Mouse (Mus musculus): ENCODE results near the gene Slc25a17. TPM values are rescaled to one million over a fixed set of nuclear protein-coding genes. Genes with fewer than 3 reads are reported as not detected.

Slc25a17 gene
- total and polyA plus RNA-seq, 3 experiments, result 2.2 to 58.2 (median 50.9) TPM

DNA sequence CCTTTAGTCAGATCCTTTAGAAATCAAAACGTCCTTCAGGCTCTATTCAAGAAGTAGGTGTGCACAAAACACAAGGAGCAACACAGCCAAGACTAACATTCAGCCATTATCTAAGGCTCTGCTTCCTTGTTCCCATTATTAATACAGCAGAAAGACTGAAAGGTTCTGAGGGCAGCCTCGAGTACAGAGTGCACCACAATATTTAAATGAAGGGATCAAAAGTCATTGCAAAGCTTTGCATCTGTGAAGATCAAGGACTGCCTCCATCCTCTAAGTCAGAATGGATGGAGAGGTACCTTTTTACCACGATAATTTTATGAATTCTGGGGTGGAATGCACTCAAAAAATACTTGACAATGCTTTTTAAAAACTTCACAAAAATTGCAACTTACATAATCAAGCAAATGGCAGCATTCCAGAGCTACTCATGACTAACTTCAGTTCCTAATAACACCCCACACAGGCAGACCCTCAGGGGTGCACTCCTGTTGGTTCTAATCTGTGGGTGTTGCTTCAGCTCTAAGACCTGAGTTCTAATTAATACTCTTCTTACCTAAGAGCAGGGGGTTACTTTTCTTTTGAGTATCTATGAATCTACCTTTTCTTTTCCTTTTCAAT is 29.7 kb downstream of the Slc25a17 start:
- Histone ChIP-seq H3K9me3 (replicated peaks) (no peaks in the 10 kb centered on the region), H3K4me3 (ENCODE audit: low read depth, low read length) (no peak overlapping the region), H3K27me3 (ENCODE audit: insufficient read depth, low read length) (no peaks in the 10 kb centered on the region), H3K4me1 (ENCODE audit: insufficient read depth, low read depth, low read length) (no peaks in the 10 kb centered on the region), H3K36me3 (replicated peaks) (peaks cover 93% of the 10 kb centered on the region)
- no peak for TF ChIP-seq GATA2 (IDR thresholded peaks at IDR 0.05; ENCODE audit: borderline replicate concordance, low read depth, low read length)
- no peak for TF ChIP-seq GATA1 (IDR thresholded peaks at IDR 0.05; ENCODE audit: borderline replicate concordance, low read length)
- no peak for TF ChIP-seq CTCF (IDR thresholded peaks at IDR 0.05; ENCODE audit: low read depth, low read length)
- TF ChIP-seq POLR2AphosphoS5 (IDR thresholded peaks at IDR 0.05; ENCODE audit: insufficient replicate concordance, low read depth, low read length), result no peak
- TF ChIP-seq TAL1 (conservative IDR thresholded peaks at IDR 0.05; ENCODE audit: low read depth, low read length), result no peak
- ATAC-seq (ENCODE audit: extremely low read depth, insufficient number of reproducible peaks, low FRiP score, poor library complexity, severe bottlenecking) (no peak), DNase-seq (ENCODE audit: low spot score) (no peak)

DNA sequence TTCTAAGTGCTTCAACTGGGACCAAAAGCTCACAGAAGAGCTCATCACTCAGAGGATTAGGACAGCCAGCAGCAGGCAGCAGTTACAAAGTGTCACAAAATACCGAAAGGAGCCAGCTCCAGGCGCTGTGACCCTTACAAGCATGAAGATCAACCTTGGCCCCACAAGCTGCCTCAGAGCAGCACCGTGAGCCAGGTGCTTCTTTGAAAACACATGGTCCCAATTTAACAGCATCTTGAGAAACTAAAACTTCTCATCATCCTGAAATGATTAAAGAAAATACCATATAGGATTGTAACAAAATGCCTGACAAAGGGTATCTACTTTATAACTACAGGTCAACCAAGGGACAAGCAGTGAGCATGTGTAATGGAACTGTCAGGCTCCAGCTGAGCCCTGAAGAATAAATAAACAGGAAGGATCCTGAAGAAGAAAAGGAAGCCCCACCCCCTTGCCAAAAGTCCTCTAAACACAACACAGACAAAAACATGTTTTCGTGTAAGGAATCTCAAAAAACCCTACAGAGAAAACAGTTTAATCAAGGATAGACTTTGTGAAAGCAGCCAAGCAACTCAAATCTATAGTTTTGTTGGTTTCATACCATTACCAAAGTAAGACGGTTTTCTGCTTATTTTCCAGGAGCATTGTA is 30.8 kb downstream of the Slc25a17 start:
- Histone ChIP-seq H3K9me3 (replicated peaks) (no peaks in the 10 kb centered on the region), H3K27me3 (ENCODE audit: insufficient read depth, low read length) (no peaks in the 10 kb centered on the region), H3K4me1 (ENCODE audit: insufficient read depth, low read depth, low read length) (no peaks in the 10 kb centered on the region), H3K4me3 (ENCODE audit: low read depth, low read length) (no peak overlapping the region), H3K36me3 (replicated peaks) (peaks cover 92% of the 10 kb centered on the region)
- TF ChIP-seq GATA1 (IDR thresholded peaks at IDR 0.05; ENCODE audit: borderline replicate concordance, low read length) (no peak), CTCF (IDR thresholded peaks at IDR 0.05; ENCODE audit: low read depth, low read length) (no peak), POLR2AphosphoS5 (IDR thresholded peaks at IDR 0.05; ENCODE audit: insufficient replicate concordance, low read depth, low read length) (no peak), GATA2 (IDR thresholded peaks at IDR 0.05; ENCODE audit: borderline replicate concordance, low read depth, low read length) (no peak), TAL1 (conservative IDR thresholded peaks at IDR 0.05; ENCODE audit: low read depth, low read length) (no peak)
- ATAC-seq (ENCODE audit: extremely low read depth, insufficient number of reproducible peaks, low FRiP score, poor library complexity, severe bottlenecking) (no peak), DNase-seq (ENCODE audit: low spot score) (no peak)

DNA sequence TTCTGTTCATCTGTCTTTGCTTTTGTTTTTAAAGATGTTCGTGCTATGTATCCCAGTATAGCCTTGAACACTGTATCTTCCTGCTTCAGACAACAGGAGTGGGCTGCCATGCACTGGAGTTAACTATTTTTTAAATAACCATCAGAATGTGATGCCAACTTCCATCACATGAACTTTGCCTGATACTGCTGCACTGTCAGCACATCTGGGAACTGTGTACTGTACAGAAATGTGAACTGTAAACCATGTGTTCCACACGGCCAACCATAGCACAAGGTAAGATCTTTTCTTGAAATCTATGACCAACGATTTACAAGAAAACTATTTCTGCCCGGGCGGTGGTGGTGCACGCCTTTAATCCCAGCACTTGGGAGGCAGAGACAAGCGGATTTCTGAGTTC is 33.1 kb downstream of the Slc25a17 start:
- ATAC-seq (ENCODE audit: extremely low read depth, insufficient number of reproducible peaks, low FRiP score, poor library complexity, severe bottlenecking), result no peak
- no peaks in the 10 kb centered on the region for H3K27me3 ChIP-seq (ENCODE audit: insufficient read depth, low read length)
- no peak overlapping the region for H3K4me3 ChIP-seq (ENCODE audit: low read depth, low read length)
- DNase-seq (ENCODE audit: low spot score), result no peak
- TF ChIP-seq GATA1 (IDR thresholded peaks at IDR 0.05; ENCODE audit: borderline replicate concordance, low read length) (no peak), GATA2 (IDR thresholded peaks at IDR 0.05; ENCODE audit: borderline replicate concordance, low read depth, low read length) (no peak), TAL1 (conservative IDR thresholded peaks at IDR 0.05; ENCODE audit: low read depth, low read length) (no peak), CTCF (IDR thresholded peaks at IDR 0.05; ENCODE audit: low read depth, low read length) (no peak), POLR2AphosphoS5 (IDR thresholded peaks at IDR 0.05; ENCODE audit: insufficient replicate concordance, low read depth, low read length) (no peak)
- peaks cover 87% of the 10 kb centered on the region for H3K36me3 ChIP-seq (replicated peaks)
- H3K4me1 ChIP-seq (ENCODE audit: insufficient read depth, low read depth, low read length), result no peaks in the 10 kb centered on the region
- H3K9me3 ChIP-seq (replicated peaks), result no peaks in the 10 kb centered on the region

DNA sequence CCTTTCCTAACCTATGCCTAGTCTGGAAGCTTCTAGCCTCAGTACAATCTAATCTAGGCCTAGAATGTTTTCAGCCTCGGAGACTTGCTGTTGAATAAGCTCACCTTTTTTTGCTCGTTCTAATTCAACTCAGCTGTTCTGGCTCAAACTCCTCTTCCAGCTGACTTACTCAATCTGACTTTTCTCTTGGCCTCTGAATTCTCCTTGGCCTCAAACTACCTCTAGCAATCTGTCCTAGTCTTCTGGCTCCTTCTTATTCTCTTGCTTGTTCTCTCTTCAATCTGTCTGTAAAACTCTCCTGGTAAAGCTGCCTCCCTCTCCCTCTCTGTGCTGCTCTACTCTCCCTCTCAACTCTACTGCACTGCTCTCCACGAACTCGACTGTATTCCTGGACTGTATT is 35.6 kb downstream of the Slc25a17 start:
- Histone ChIP-seq H3K27me3 (ENCODE audit: insufficient read depth, low read length) (no peaks in the 10 kb centered on the region), H3K9me3 (replicated peaks) (no peaks in the 10 kb centered on the region), H3K4me1 (ENCODE audit: insufficient read depth, low read depth, low read length) (no peaks in the 10 kb centered on the region), H3K36me3 (replicated peaks) (peaks cover 87% of the 10 kb centered on the region), H3K4me3 (ENCODE audit: low read depth, low read length) (no peak overlapping the region)
- ATAC-seq (ENCODE audit: extremely low read depth, insufficient number of reproducible peaks, low FRiP score, poor library complexity, severe bottlenecking), result no peak
- TF ChIP-seq GATA1 (IDR thresholded peaks at IDR 0.05; ENCODE audit: borderline replicate concordance, low read length), result no peak
- no peak for TF ChIP-seq TAL1 (conservative IDR thresholded peaks at IDR 0.05; ENCODE audit: low read depth, low read length)
- TF ChIP-seq GATA2 (IDR thresholded peaks at IDR 0.05; ENCODE audit: borderline replicate concordance, low read depth, low read length), result no peak
- TF ChIP-seq CTCF (IDR thresholded peaks at IDR 0.05; ENCODE audit: low read depth, low read length), result no peak
- TF ChIP-seq POLR2AphosphoS5 (IDR thresholded peaks at IDR 0.05; ENCODE audit: insufficient replicate concordance, low read depth, low read length), result no peak
- no peak for DNase-seq (ENCODE audit: low spot score)

DNA sequence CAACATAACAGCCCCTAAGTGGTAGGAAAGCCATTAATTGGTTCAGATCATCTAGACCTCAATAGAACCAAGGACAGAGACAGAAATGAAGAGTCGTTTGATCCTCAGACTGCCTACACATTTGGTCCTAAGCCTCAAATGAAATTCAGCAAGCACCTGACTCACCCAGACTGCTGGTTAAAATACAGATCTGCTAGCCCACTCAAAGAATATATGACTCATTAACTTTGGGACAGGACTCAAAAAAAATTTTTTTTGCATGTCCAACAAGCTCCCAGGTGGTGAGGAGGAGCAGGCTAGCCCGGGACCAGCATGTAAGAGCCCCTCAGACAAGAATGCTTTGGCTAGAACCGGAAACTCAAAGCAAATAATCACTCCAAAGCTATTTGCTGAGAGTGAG is 40.5 kb downstream of the Slc25a17 start:
- TF ChIP-seq GATA2 (IDR thresholded peaks at IDR 0.05; ENCODE audit: borderline replicate concordance, low read depth, low read length) (no peak), TAL1 (conservative IDR thresholded peaks at IDR 0.05; ENCODE audit: low read depth, low read length) (no peak), CTCF (IDR thresholded peaks at IDR 0.05; ENCODE audit: low read depth, low read length) (no peak), POLR2AphosphoS5 (IDR thresholded peaks at IDR 0.05; ENCODE audit: insufficient replicate concordance, low read depth, low read length) (no peak), GATA1 (IDR thresholded peaks at IDR 0.05; ENCODE audit: borderline replicate concordance, low read length) (no peak)
- H3K36me3 ChIP-seq (replicated peaks), result peaks cover 84% of the 10 kb centered on the region
- no peaks in the 10 kb centered on the region for H3K4me1 ChIP-seq (ENCODE audit: insufficient read depth, low read depth, low read length)
- no peaks in the 10 kb centered on the region for H3K27me3 ChIP-seq (ENCODE audit: insufficient read depth, low read length)
- H3K9me3 ChIP-seq (replicated peaks), result peaks cover 6% of the 10 kb centered on the region
- ATAC-seq (ENCODE audit: extremely low read depth, insufficient number of reproducible peaks, low FRiP score, poor library complexity, severe bottlenecking), result no peak
- no peak overlapping the region for H3K4me3 ChIP-seq (ENCODE audit: low read depth, low read length)
- DNase-seq (ENCODE audit: low spot score), result no peak

DNA sequence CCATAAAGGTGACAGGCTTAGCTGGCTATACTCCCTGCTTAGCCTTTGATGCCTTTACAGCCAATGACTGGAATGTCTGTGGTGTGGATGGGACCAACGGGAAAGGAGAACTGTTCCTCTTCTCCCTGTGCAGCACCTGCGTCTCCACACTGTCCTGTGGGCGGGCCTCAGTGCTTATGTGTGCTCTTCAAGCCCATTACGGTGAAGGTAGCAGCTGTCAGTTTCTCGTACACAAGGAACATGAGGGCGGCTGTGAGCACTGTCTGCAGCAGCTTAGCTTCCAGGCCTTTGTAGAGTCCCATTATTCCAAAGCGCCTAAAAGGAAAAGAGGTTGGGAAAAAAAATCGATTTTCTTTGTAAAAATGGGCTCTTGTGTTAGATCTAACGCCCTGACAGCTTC is 41.1 kb downstream of the Slc25a17 start:
- TF ChIP-seq TAL1 (conservative IDR thresholded peaks at IDR 0.05; ENCODE audit: low read depth, low read length) (no peak), GATA1 (IDR thresholded peaks at IDR 0.05; ENCODE audit: borderline replicate concordance, low read length) (no peak), POLR2AphosphoS5 (IDR thresholded peaks at IDR 0.05; ENCODE audit: insufficient replicate concordance, low read depth, low read length) (no peak), CTCF (IDR thresholded peaks at IDR 0.05; ENCODE audit: low read depth, low read length) (no peak), GATA2 (IDR thresholded peaks at IDR 0.05; ENCODE audit: borderline replicate concordance, low read depth, low read length) (no peak)
- DNase-seq (ENCODE audit: low spot score), result no peak
- Histone ChIP-seq H3K9me3 (replicated peaks) (peaks cover 6% of the 10 kb centered on the region), H3K4me3 (ENCODE audit: low read depth, low read length) (no peak overlapping the region), H3K4me1 (ENCODE audit: insufficient read depth, low read depth, low read length) (no peaks in the 10 kb centered on the region), H3K36me3 (replicated peaks) (peaks cover 78% of the 10 kb centered on the region), H3K27me3 (ENCODE audit: insufficient read depth, low read length) (no peaks in the 10 kb centered on the region)
- no peak for ATAC-seq (ENCODE audit: extremely low read depth, insufficient number of reproducible peaks, low FRiP score, poor library complexity, severe bottlenecking)

Data from G1E (cell line).